Mouse (Mus musculus) right cerebral cortex, postnatal 14 days (tissue): Measurements from ENCODE around the gene Utp14a.
"Not testable (repeated sequence)": the region's sequence is repeated elsewhere in the genome, so short reads cannot be mapped to it uniquely, and the experiment has no call there.

Source experiments
- DNase-seq: peaks from one replicate; pipeline ENCODE4 v3.0.0; 2022

Gene Utp14a

DNA sequence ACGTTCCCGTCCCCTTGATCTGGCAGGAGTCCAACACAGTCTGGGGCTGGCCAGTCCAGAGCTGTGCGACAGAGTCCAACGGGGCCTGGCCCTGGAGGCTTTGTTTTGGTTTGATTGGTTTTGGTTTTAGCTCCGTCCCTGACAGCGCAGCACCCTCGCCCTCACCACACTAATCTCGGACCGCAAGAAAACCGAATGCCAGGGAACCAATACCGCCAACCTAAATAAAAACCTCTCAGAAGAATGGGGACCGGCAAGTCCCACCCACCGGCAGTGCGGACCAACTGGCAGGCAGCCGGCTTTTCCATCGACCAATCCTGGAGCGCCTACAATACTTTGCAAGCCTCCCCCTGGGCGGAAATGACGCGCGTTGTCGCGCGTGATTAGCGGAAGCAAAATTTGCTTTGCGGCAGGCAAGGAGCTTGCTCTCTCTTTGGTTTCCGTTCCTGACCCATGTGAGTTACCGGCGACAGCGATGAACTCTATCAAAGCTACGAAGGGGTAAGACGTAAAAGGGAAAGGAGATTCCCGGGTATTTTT, at the start of gene Utp14a:
Gene Utp14a (plus strand): TSS at position 395 of the 540 bp plus-strand sequence.
- DNase-seq: peak; percentile 96

DNA sequence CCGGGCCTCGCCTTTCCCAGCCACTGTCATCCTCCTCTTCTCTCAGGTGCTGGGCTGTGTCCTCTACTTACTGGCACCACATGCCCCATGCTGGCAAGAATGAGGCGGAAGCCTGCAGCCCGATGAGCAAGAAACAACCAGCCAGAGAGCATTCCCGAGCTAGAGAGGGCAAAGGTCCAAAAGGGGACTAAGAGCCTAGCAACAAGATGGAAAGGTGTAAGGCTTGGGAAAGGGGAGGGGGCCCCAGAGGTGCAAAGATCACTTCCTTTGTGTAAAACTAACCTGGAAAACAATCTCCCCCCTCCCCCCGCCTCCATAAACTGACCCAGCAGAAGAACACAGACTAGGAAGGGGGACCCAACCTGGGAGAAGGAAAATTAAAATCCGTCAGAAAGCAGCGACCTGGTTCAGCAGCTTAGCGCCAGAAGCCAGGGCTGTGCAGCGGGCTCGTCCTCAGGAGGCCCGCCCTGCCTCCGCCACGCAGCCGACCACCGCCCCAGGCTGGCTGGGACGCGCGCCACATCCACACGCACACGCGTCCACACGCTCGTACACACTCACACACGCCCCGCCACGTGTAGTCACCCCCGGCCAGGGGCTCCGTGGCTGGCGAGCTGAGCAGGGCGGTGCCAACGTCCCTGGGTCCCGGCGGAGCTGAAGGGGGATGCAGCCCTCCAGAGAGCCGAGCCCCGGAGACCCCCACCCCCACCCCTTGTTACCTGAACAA, 48.7 kb upstream of the Utp14a start:
- peak; percentile 45 for DNase-seq

DNA sequence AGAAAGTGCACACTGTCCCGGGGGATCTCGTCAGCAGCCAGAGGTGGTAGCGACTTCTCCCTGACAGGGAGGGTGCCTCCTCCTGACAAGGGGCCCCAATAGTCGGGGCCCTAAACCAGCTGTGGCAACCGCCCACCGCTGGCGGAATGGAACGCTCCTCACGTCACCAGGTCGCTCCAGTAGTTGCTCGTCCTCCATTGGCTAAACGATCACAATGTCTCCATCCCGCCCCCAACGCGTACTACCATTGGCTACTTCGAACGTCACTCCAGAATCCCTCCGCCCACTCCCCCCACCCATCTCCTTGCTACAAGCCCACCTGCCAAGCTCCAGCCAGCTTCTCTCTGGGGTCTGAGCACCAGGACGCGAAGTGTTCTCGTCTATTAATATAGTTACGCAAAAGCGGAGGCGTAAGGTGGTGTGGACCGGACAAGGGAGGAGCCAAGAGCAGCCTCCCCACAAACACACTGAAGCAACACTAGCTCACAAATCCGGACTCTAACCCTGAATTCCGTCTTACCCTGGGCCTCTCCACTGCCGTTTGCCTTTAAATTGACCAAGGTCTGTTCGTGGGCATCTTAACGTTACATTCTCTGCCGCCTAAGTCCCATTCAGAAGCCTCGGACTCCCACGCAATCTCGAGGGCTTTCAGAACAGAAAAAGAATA, 48.0 kb upstream of the Utp14a start, which contains the start of gene Zdhhc9:
Gene Zdhhc9 (minus strand): TSS at position 360 of the 667 bp plus-strand sequence.
- DNase-seq: peak; percentile 87

DNA sequence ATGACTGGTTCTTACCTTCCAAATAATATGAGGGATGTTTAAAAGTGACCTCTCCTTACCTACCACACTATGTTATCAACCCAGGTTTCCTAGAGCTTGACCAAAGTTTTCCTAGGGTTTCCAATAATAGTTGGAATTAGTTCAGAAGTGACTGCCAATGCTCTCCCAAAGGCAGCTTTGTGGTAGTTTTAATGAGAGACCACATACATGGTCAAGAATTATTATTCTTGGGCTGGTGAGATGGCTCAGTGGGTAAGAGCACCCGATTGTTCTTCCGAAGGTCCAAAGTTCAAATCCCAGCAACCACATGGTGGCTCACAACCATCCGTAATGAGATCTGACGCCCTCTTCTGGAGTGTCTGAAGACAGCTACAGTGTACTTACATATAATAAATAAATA, 46.9 kb upstream of the Utp14a start:
- DNase-seq: not testable (repeated sequence)

DNA sequence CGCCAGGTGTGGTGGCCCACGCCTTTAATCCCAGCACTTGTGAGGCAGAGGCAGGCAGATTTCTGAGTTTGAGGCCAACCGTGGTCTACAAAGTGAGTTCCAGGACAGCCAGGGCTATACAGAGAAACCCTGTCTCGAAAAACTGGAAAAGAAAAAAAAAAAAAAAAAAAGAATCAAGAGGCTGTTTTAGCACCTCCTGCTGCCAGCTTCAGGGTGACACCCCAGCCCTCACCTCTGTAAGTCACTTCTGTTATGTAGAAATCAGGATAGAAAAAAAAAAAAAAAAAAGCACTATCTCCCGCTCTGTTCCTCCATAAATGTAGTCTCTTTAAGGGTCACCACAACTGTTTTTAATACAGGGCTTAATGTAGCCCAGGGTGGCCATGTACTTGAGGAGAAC, 37.2 kb upstream of the Utp14a start:
- DNase-seq: no peak

DNA sequence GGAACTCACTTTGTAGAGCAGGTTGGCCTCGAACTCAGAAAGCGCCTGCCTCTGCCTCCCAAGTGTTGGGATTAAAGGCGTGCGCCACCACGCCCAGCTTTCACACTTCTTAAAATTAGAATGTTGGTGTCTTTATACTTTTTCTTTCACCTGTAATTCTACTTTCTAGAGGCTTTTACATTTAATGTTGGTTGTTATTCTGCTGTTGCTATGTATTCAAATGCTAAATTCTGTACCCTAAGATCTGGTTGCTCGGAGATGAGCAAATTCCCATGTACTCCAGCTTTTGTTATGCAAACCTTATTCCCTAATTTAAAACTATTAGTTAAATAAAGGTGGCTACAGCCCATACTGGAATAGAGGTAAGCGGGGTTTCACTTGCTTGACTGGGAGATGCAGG, 34.0 kb upstream of the Utp14a start:
- no peak for DNase-seq

DNA sequence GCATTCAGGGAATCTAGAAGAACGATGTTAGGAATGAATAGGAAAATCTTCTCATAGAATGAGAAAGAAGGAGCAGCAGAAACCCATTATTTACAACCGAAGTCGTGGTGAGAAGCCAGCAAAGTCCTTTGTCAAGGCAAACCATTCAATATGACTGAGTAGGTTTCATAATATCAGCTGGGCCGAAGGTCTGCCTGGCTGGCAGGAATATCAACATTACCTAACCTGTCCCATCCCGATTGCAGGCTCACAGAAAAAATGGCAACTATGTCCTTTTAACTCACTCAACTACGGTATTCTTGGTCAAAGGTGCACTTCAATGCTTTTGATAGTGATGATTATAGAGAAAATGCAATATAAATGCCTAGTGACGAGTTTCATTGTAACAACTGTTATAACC, 30.4 kb upstream of the Utp14a start:
- DNase-seq: no peak

DNA sequence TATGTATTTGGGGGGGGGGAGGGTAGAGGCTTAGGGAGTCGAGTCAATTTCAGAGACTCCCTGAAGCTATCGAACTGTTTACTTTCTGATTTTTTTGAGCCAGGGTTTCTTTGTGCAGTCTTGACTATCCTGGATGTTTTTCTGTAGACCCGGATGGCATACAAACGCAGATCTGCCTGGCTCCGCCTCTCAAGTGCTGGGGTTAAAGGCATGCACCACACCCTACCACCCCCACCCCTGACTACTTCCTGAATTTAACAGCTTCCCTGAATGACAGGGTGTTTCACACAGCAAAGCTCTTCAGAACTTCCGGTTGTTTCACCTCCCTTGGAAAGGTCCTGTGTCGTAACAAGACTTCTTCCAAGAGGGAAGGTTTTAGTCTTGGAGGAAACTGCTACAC, 22.2 kb upstream of the Utp14a start:
- no peak for DNase-seq

DNA sequence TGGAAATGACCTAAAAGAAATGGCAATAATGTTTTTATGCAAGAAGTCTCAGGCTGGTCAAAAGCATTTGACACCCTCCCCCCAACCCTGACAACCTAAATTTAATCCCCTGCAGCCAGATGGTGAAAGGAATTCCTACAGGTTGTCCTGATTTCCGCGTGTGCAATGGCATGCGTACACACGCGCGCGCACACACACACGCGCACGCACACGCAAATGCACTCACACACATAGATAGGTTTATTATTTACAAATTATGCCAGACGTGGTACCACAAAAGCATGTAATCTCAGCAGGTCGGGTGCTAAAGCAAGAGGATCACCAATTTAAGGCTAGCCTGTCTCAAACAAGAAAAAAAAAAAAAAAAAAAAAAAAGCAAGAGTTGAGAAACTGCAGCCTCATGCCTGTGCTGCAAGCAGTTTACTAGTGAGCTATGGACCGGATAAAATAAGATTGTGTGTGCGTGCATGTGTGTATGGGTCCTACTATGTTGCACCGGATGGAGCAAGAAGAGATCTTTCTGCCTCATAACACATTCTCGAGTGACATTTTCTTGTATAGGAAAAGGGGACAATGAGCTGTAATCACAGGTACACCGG, 733 bp upstream of the Utp14a start:
- DNase-seq: no peak

DNA sequence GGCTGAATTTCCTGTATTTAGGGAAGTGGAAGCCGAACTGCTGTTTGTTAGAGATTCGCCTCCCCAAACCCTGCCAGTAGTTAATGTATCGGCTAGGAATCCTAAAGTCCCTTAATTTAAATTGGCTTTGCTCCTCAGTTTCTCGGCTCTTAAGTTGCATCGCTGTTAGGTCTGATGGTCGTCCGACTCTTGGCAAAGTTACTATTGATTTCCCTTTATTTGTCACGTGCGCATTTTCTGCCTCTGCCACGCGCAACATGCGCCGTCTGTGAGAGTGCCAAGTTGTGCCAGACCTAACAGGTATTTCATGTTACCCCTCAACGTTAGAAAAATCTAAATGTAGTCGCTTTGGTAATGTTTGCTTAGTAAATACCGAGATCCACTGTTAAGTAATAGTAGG, 349 bp downstream of the Utp14a start:
- no peak for DNase-seq

DNA sequence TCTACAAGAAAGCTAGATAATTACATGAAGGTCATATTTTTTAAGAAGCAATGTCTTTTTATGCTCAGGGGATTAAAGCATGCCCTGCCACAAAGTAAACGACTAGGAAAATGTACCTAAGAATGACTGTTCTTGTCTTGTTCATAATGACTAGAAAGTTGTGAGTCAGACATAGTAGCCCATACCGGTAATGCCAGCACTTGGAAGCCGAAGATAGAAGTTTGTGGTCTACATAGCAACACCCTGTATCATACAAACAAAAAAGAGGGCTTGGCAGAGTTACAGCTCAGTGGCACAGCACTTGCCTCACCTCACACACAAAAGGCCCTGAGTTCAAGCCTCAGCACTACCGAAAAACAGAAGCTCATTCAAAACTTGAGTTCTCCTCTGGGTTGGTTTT, 15.0 kb downstream of the Utp14a start:
- DNase-seq: no peak

DNA sequence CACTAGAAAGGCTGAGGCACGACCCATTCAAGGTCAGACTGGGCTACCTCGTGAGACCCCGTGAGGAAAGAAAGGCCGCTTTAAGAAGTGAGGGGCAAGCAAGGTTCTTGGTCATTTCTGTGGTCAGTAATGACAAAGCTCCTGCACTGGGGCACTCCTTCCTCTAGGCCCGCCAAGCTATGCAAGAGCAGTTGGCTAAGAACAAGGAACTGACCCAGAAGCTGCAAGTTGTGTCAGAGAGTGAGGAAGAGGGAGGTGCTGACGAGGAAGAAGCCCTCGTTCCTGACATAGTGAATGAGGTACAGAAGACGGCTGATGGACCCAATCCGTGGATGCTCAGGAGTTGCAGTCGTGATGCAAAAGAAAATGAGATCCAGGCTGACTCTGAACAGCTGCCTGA, 18.0 kb downstream of the Utp14a start:
- no peak for DNase-seq

DNA sequence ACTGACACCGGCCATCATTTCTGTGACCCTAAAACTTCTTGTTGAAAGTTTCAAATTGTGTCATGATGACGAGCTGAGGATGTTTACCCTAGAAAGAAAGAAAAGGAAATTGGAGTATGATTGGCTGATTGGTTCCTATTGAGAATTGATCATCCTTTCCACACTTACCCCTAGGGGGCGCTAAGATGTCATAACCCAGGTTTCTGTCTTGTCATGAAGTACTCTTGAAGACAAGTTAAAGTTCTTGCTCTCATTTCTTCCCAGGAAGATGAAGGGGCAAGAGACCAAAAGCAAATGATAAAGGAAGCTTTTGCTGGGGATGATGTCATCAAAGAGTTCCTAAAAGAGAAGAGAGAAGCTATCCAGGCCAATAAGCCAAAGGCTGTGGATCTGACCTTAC, 21.4 kb downstream of the Utp14a start:
- peak; percentile 23 for DNase-seq

DNA sequence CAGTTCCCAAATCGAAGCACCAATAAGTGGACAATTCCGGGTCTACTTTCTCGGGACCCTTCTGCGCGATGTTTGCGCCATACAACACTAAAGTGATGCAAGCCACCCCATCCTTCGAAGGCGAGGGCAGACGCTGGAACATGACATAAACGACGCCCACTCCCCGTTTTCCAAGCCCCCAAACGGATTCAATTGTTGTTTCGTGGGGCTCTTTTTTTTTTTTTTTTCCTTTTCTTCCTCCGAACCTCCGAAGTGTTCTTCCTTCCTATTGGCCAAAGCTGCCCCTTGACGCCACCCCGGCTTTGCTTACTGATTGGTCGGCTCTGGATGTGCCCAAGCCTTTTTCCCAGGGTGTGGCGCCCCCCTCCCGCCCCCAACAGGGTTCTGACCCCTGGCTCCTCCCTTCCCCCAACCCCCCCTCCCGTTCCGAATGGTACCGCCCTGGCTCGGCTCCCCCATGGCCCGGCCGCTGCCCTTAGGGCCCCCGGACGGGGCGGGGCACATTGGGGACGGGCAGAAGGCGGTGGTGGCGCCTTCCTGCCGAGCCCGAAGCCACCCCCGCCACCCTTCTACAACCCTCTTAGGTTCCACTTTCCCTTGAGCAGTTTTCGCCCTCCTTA, 27.8 kb downstream of the Utp14a start:
- DNase-seq: peak; percentile 66

DNA sequence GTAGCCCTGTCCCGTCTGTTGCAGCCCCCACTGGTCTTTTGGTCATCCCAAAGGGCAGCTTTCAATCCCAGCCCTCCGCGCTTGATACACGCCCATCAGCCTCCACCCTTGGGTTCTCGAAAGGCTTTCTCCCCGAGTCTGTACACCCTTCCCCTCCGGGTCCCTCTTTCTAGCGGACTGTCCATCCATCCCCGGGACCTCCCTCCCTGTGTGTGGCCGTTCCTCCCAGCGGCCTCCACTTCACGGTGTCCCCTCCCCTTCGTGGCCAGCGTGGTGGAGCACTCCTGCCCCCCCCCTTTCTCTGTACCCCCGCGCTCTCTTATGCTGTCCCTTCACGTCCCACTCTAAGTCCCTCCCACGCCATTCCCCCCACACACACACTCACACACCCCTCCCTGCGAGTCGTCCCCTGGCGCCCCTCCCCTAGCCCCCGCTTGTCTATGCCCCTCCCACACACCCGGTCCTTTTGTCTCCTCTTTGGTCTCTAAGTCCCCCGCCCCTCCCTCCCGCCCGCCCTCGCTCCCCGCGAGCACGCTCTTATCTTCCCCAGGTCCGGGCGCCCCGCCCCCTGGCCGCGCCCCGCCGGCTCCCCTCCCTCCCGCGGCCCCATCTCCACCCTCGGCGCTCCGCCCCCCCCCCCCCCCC, 28.5 kb downstream of the Utp14a start:
- DNase-seq: peak; percentile 50

DNA sequence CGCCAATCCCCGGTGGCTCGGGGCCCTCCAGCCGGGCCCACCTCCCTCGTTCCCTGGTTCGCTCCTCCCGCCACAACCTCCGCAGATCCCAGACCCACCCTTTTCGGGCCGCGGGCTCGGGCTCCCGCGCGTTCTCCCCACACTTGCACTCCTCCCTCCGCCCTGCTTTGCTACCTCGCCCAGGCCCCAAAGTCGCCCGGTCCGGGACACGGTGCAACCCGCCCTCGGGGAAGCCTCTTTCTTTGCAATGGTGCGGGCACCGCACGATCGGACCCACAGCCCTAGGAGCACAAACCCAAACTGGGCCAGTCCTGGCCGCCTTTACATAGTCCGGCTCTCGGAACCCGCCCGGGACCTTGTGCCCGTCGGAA, 29.0 kb downstream of the Utp14a start:
- DNase-seq: peak; percentile 7

DNA sequence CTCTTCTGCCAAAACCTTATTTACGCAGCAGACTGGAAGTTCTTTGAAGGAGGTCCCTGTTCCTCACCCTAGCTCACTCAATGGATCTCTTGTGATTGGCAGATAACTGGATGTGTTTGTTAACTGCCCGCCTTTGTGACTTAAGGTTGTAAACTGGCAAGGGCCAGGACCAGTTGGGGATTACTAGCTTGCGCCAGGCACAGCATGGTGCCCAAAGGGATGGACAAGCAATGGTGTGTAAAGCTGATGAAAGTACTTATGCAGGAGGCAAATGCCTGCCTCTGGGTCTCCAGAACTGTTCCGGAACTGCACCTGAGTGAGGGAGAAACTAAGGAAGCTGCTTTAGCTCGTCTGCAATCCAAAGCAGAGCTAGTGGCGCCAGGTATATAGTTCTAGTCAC, 29.8 kb downstream of the Utp14a start:
- no peak for DNase-seq

DNA sequence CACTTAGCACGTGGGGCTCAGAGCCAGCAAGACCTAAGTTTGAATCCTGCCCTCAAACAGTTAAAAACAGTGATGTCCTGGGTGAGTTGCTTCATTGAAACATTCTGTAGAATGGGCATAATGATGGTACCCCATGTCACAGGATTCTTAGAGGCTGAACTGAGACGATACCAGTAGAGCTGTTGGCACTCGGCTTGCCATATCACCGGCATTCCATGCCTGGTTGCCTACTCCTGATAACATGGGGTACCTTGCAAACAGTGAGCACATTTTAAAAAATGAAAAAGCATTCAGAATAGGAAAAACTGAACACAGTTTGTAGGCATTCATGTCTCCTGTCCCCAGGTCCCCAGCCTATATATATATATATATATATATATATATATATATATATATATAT, 31.3 kb downstream of the Utp14a start:
- no peak for DNase-seq

DNA sequence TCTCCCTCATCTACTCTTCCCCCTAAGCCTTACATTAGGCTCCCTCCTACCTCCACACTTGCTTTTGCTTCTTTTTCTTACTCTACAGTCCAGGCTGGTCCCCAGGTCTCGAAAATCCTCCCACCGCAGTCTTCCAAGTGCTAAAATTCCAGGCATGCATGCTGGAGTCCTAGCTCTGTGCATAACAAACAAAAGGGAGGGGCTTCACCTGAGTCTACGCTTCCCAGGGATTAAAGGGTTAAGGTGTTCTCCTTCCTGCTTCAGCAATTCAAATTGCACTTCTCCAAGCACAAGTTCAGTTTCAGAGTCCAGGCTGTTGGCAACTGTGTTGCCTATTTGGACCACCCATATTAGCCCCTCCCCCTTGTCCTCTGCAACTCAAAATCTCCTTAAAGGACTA, 34.8 kb downstream of the Utp14a start:
- no peak for DNase-seq

DNA sequence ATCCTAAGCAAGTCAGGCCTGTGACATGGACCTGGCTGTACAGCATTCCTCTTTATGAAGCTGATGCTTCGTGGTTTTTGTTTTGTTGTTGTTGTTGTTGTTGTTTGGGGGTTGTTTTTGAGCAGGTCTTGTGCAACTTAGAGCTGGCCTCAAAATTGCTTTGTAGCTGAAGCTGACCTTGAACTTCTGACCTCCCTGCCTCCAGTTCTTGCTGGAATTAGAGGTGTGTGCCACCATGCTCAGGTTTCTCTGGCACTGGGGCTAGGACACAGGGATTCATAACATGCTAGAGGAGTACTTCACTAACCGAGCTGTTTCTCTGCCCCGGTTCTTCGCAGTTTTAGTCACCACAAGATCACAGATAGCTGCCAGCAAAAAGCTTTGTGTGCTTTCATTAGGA, 48.7 kb downstream of the Utp14a start:
- no peak for DNase-seq

DNA sequence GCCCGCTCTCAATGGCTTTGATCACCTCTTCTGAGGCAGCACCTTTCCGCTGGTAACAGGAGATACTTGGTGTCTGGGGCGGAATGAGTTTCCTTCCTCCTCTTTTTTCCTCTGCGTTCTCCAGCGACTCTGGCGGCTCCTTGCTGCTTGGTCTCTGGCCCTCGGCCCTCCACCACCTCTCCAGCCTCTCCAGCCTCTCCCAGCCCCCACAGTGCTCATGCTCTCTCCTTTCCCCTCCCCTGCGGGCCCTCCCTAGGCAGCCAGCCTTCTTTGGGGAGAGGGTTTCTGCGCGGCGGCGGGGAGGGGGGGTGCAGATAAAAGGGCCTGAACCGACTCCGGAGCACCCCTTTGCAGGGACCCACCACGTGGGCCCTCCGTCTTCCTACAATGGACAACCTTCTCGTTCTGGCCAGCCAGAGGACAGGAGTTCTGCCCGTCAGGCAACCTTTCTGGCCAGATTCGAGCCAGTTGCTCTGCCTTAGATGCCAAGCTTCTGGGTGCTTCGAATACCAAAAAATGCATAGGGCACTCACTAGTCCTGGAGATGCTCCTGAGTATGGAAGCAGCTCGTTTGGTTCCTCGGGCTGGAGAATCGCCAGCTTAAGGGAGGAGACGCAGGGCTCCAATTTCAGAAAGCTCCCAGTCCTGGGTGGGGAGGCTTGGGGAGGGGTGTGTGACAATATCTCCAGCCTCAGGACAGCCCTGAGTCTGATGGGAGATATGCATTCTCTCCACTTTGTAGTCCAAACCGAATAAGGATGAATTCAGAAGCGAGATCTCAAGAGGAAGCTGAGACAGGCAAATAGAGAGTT, 54.2 kb downstream of the Utp14a start:
- DNase-seq: no peak

DNA sequence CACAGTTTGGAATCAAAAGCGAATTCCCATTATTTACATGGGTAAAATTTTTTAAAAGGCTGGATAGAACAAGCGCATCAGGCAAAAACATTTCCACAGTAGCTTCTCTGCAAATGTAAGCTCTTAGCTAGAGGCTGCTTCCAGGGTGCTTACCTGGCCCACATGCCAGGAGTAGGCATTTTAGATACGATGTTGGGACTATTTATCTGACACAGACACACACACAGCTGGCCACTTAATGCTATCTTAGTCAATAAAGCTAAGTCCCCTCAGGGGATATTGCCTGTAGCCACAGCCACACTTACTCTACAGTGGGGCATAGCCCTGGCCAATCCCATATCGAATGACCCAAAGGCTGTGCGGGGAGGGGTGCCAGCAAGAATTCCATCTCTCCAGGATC, 55.1 kb downstream of the Utp14a start:
- DNase-seq: no peak
